Mouse (Mus musculus) CH12.LX (cell line): ENCODE results near the gene Topors. TPM values are rescaled to one million over a fixed set of nuclear protein-coding genes. Genes with fewer than 3 reads are reported as not detected.

Source experiments
- DNase-seq: peaks from one replicate; pipeline ENCODE4 v3.0.0-alpha.2; 2013; ENCODE audit errors: extremely low read depth
- H3K27ac ChIP-seq: 2 replicates; pipeline ENCODE4 v1.5.1; 2012; ENCODE audit warnings: low read depth, mild to moderate bottlenecking, control low read depth, moderate library complexity; ENCODE audit not compliant: insufficient read depth
- H3K27me3 ChIP-seq: replicated peaks from 2 replicates; pipeline ENCODE3; 2012; ENCODE audit warnings: inconsistent platforms
- H3K36me3 ChIP-seq, 2 experiments: replicated peaks in 1 of 2; 2 replicates each; pipeline versions ENCODE3 to v1.6.1; 2012; ENCODE audit warnings: inconsistent platforms in 1 of 2, low read length in 1 of 2, mild to moderate bottlenecking in 1 of 2, mixed read lengths in 1 of 2, moderate library complexity in 1 of 2; ENCODE audit not compliant: control insufficient read depth in 1 of 2, insufficient read depth in 1 of 2
- H3K4me1 ChIP-seq, 2 experiments: 2 replicates each; pipeline ENCODE4 v1.6.1; 2012; ENCODE audit warnings: inconsistent platforms in 1 of 2, moderate library complexity in 1 of 2; ENCODE audit not compliant: insufficient read depth in 2 of 2, control insufficient read depth in 1 of 2
- H3K4me2 ChIP-seq: 2 replicates; pipeline ENCODE4 v1.6.1; 2012; ENCODE audit warnings: low read depth, mild to moderate bottlenecking, control low read depth; ENCODE audit not compliant: poor library complexity, insufficient read depth, severe bottlenecking
- H3K4me3 ChIP-seq, 3 experiments: fragments of 150-350 bp in 1 of 3; sonication (generic) in 1 of 3; replicated peaks in 1 of 3; 2 replicates each; pipeline versions ENCODE3 to v1.5.1; 2011 to 2012; ENCODE audit warnings: low read depth in 2 of 3, low read length in 2 of 3, mild to moderate bottlenecking in 2 of 3, moderate library complexity in 2 of 3, control low read depth in 1 of 3, improper control_type of control experiment in 1 of 3, inconsistent platforms in 1 of 3, mixed read lengths in 1 of 3; ENCODE audit not compliant: poor library complexity in 1 of 3
- H3K79me2 ChIP-seq: replicated peaks from 2 replicates; pipeline ENCODE4 v1.6.1; 2012; ENCODE audit warnings: mild to moderate bottlenecking, moderate library complexity; ENCODE audit not compliant: control insufficient read depth, poor library complexity, insufficient read depth, severe bottlenecking; ENCODE audit errors: extremely low read depth
- H3K9ac ChIP-seq: 2 replicates; pipeline ENCODE4 v1.6.1; 2012; ENCODE audit warnings: low read depth, mild to moderate bottlenecking, control low read depth, moderate library complexity; ENCODE audit not compliant: insufficient read depth
- H3K9me3 ChIP-seq: replicated peaks from 2 replicates; pipeline ENCODE3; 2012; ENCODE audit warnings: low read length, inconsistent platforms, mixed read lengths
- CHD1 ChIP-seq: IDR thresholded peaks from 2 replicates; pipeline ENCODE4 v1.6.1; 2012; ENCODE audit warnings: low read depth, low read length, improper control_type of control experiment, inconsistent platforms
- CHD2 ChIP-seq: IDR thresholded peaks from 2 replicates; pipeline ENCODE4 v1.6.1; 2011; ENCODE audit warnings: low read length, improper control_type of control experiment
- E2F4 ChIP-seq: IDR thresholded peaks from 2 replicates; pipeline ENCODE4 v1.6.1; 2011; ENCODE audit warnings: low read depth, low read length, improper control_type of control experiment; ENCODE audit not compliant: insufficient replicate concordance
- ELF1 ChIP-seq: IDR thresholded peaks from 2 replicates; pipeline ENCODE4 v1.6.1; 2014; ENCODE audit warnings: low read depth, mild to moderate bottlenecking, inconsistent platforms, low read length, improper control_type of control experiment
- EP300 ChIP-seq: IDR thresholded peaks from 2 replicates; pipeline ENCODE4 v1.6.1; 2011; ENCODE audit warnings: low read length, improper control_type of control experiment
- ETS1 ChIP-seq: conservative IDR thresholded peaks from 2 replicates; pipeline ENCODE4 v1.6.1; 2012; ENCODE audit warnings: low read depth, mild to moderate bottlenecking, inconsistent platforms, low read length, improper control_type of control experiment, moderate library complexity
- HCFC1 ChIP-seq: IDR thresholded peaks from 2 replicates; pipeline ENCODE4 v1.6.1; 2012; ENCODE audit warnings: low read depth, mild to moderate bottlenecking, inconsistent platforms, low read length, improper control_type of control experiment
- IRF4 ChIP-seq: IDR thresholded peaks from 2 replicates; pipeline ENCODE4 v1.6.1; 2014; ENCODE audit warnings: low read depth, mild to moderate bottlenecking, inconsistent platforms, low read length, improper control_type of control experiment
- MAZ ChIP-seq: IDR thresholded peaks from 2 replicates; pipeline ENCODE4 v1.6.1; 2012; ENCODE audit warnings: low read depth, mild to moderate bottlenecking, inconsistent platforms, low read length, improper control_type of control experiment, moderate library complexity
- MXI1 ChIP-seq: IDR thresholded peaks from 2 replicates; pipeline ENCODE4 v1.6.1; 2011; ENCODE audit warnings: mild to moderate bottlenecking, low read depth, low read length, improper control_type of control experiment
- MYC ChIP-seq: IDR thresholded peaks from 2 replicates; pipeline ENCODE4 v1.6.1; 2011; ENCODE audit warnings: low read depth, mild to moderate bottlenecking, improper control_type of control experiment, low read length
- POLR2AphosphoS2 ChIP-seq: IDR thresholded peaks from 2 replicates; pipeline ENCODE4 v1.6.1; 2011; ENCODE audit warnings: low read depth, low read length, improper control_type of control experiment
- RCOR1 ChIP-seq: conservative IDR thresholded peaks from 2 replicates; pipeline ENCODE4 v1.6.1; 2012; ENCODE audit warnings: low read depth, mild to moderate bottlenecking, inconsistent platforms, low read length, improper control_type of control experiment
- SIN3A ChIP-seq: IDR thresholded peaks from 2 replicates; pipeline ENCODE4 v1.6.1; 2012; ENCODE audit warnings: low read length, improper control_type of control experiment, inconsistent platforms
- SMC3 ChIP-seq: IDR thresholded peaks from 2 replicates; pipeline ENCODE4 v1.6.1; 2011; ENCODE audit warnings: low read depth, low read length, improper control_type of control experiment
- TBP ChIP-seq: conservative IDR thresholded peaks from 2 replicates; pipeline ENCODE4 v1.6.1; 2011; ENCODE audit warnings: low read depth, low read length, improper control_type of control experiment
- USF1 ChIP-seq: IDR thresholded peaks from 2 replicates; pipeline ENCODE4 v1.6.1; 2014; ENCODE audit warnings: low read depth, mild to moderate bottlenecking, inconsistent platforms, low read length, improper control_type of control experiment
- ZC3H11A ChIP-seq: IDR thresholded peaks from 2 replicates; pipeline ENCODE4 v1.6.1; 2012; ENCODE audit warnings: low read depth, mild to moderate bottlenecking, inconsistent platforms, low read length, improper control_type of control experiment
- ZMIZ1 ChIP-seq: IDR thresholded peaks from 2 replicates; pipeline ENCODE4 v1.6.1; 2012; ENCODE audit warnings: low read depth, mild to moderate bottlenecking, inconsistent platforms, low read length, improper control_type of control experiment
- dilution Hi-C: fragments of 300-500 bp; cut with MboI; formaldehyde crosslinking; loops from 2 replicates; pipeline ENCODE4 v1.14.3; 2020; ENCODE audit warnings: low sequenced_read_pairs; ENCODE audit not compliant: extremely low pct_unique_long_range_greater_than_20kb, extremely low pct_ligation_motif_present
- in situ Hi-C: fragments of 300-500 bp; cut with MboI; formaldehyde crosslinking; loops from 3 replicates; pipeline ENCODE4 v1.14.3; 2019; ENCODE audit warnings: low sequenced_read_pairs, low pct_ligation_motif_present, low pct_unique_long_range_greater_than_20kb, mixed read lengths
- polyA plus RNA-seq: library from polyadenylated mRNA; unstranded; fragments of >175 nt; gene quantifications from 2 replicates; pipeline ENCODE4 v1.2.1, GENCODE M21; 2012; ENCODE audit warnings: low read depth; ENCODE audit not compliant: insufficient read length
- total RNA-seq, 2 experiments: library from RNA; depleted of rRNA; stranded (reverse); fragments of 300-350 nt in 1 of 2; fragments of >200 nt in 1 of 2; gene quantifications; 2 replicates each; pipeline ENCODE4 v1.2.3; 2012 to 2014

The Topors gene
- total and polyA plus RNA-seq, 3 experiments: 23.1 to 38.9 (median 36.1) TPM

- 0 out of 2 replicates have a peak, but pooled peaks have one; percentile 15 for TF ChIP-seq ETS1
Measured at GRCm38 (mm10) chr4:40279276-40279900, 9.7 kb upstream of the Topors start, which contains the start of gene Ndufb6 (continued).

GRCm38 (mm10) chr4:40278880-40279275 lies 9.2 kb upstream of the Topors start:
- no peaks in the 10 kb centered on the region for H3K27me3 ChIP-seq
- peaks cover 12 to 30% of the 10 kb centered on the region in 2 experiments for H3K36me3 ChIP-seq
- in situ Hi-C loops (no loop called here), dilution Hi-C loops (no loop called here)
- DNase-seq: no peak
- TF ChIP-seq MXI1 (no peak), RCOR1 (no peak), SMC3 (no peak), CHD2 (no peak), ELF1 (no peak), MAZ (no peak), USF1 (no peak), TBP (no peak)
- no peaks in the 10 kb centered on the region for H3K9me3 ChIP-seq
- H3K4me2 ChIP-seq: peak overlapping the region; percentile 98
- H3K79me2 ChIP-seq: peaks cover 13% of the 10 kb centered on the region
- peak overlapping the region; percentile 93 for H3K9ac ChIP-seq
- H3K27ac ChIP-seq: no peak overlapping the region
- peaks cover 4 to 23% of the 10 kb centered on the region in 2 experiments for H3K4me1 ChIP-seq
- peak overlapping the region; percentile 87 to 99 (median 96) for H3K4me3 ChIP-seq

GRCm38 (mm10) chr4:40268835-40269234 lies 815 bp downstream of the Topors start:
- dilution Hi-C loops: no loop called here
- Histone ChIP-seq H3K9ac (peak overlapping the region; percentile 83), H3K4me3 (peak overlapping the region; percentile 84 to 94 (median 87)), H3K4me1 (peaks cover 3 to 37% of the 10 kb centered on the region in 2 experiments; a peak in 2 of 4 replicates), H3K27ac (peak overlapping the region; percentile 94)
- TF ChIP-seq IRF4: no peak
- no peak for TF ChIP-seq TBP
- TF ChIP-seq HCFC1: no peak
- no peak for TF ChIP-seq MYC
- TF ChIP-seq ZC3H11A: no peak
- TF ChIP-seq E2F4: no peak
- TF ChIP-seq EP300: no peak
- no peak for TF ChIP-seq ELF1
- TF ChIP-seq USF1: no peak
- TF ChIP-seq ZMIZ1: peak; percentile 4; the same call in 1 of the 2 replicates
- no peak for TF ChIP-seq ETS1
- TF ChIP-seq CHD1: peak; percentile 35; the same call in 1 of the 2 replicates
- no peak for TF ChIP-seq POLR2AphosphoS2
- no peak; the same call in 1 of the 2 replicates for TF ChIP-seq SIN3A
- TF ChIP-seq MXI1: no peak
- TF ChIP-seq, all 38 proteins: peak for 2
- in situ Hi-C loops: no loop called here
- H3K4me2 ChIP-seq: no peak overlapping the region
- no peak for DNase-seq
- no peaks in the 10 kb centered on the region for H3K27me3 ChIP-seq
- H3K9me3 ChIP-seq: no peaks in the 10 kb centered on the region
- peaks cover 20 to 62% of the 10 kb centered on the region in 2 experiments for H3K36me3 ChIP-seq
- peaks cover 47% of the 10 kb centered on the region for H3K79me2 ChIP-seq
